Mouse (Mus musculus): Measurements from ENCODE around the gene Piezo1. TPM values are rescaled to one million over a fixed set of nuclear protein-coding genes. Genes with fewer than 3 reads are reported as not detected.
A peak's percentile ranks its signal among the peaks of the same experiment; 100 is the strongest.

The Piezo1 gene
- 12.8 and 16.3 TPM in 2 replicates for polyA plus RNA-seq (2015; fragmentation: Nextera tagmentation; extraction: Ambion mirVana)

DNA sequence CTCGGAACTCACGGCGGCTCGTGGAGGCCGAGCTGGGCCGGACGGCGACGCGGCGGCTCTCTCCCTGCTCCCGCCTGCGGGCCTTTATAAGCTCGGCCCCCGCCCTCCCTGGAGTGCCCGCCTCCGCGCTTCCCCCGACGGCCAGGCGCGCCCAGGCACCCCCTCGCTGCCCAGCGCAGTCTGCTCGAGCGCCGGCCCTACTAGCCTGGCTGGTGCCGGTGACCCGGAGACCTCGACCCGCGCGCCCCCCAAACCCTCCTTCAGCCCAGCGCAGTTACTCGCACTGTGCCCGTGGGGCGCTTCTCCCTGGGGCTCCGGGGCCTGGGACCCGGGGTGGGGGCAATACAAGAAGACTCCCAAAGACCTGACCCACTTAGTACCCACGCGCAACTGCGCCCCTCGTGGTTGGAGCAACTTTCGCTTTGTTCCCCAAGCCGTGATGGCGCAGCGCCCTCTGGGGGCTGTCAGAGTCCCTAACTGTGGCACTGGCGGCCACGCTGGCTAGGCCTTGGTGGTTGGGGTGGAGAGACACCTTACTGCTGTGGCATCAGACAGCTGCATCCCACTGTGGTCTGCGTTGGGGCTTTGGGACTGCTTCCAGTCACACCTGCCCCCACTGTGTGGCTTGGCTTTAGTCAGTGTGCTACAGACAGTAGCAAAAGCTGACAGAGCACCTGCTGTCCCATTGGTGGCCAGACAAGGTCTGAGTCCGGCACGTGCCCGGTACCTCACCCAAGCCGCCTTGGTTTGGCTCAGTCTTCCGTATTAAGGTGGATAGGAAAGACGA lies at the start of gene Piezo1:
Piezo1 (minus strand) TSS at position 65 of the 787 bp plus-strand sequence.
- peak within 1 kb of the TSS; percentile 78 for H3K9ac ChIP-seq
- no peaks in the 10 kb centered on the region for H3K9me3 ChIP-seq
- no peaks in the 10 kb centered on the region for H3K27me3 ChIP-seq (replicated peaks)
- 11% methylated on average over 55 of the region's 56 CpGs for WGBS
- H3K36me3 ChIP-seq, result no peaks in the 10 kb centered on the region
- H3K4me1 ChIP-seq, result peaks cover 47% of the 10 kb centered on the region
- ATAC-seq (ENCODE audit: insufficient read depth, low FRiP score, low read depth), result peak; percentile 82
- H3K4me2 ChIP-seq, result peak within 1 kb of the TSS; percentile 93
- H3K27ac ChIP-seq, result peak within 1 kb of the TSS; percentile 90
- H3K4me3 ChIP-seq (replicated peaks), result peak within 1 kb of the TSS; percentile 83

DNA sequence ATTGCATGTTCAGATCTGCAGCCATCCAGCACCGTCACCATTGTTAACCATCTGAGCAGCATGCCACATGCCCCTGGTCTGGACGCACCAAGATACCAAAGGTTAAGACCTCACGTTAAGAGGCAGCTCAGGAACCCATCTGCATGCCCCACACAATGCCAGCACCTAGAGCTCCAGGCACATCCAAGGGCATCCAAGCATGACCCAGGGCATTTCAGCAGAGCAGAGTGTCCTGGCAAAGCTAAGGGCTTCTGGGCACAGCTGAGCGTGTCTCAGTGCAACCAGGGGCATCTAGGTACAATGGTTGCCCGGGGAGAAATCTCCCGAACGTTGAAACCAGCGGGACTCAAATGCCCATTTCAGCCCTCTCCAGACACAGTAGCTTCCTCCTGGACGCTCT lies 49.5 kb upstream of the Piezo1 start:
- 0 out of 2 replicates have a peak, but pooled peaks cover 3% of the 10 kb centered on the region for H3K36me3 ChIP-seq
- H3K27ac ChIP-seq, result no peak overlapping the region
- H3K4me3 ChIP-seq (replicated peaks), result no peak overlapping the region
- H3K4me2 ChIP-seq, result no peak overlapping the region
- ATAC-seq (ENCODE audit: insufficient read depth, low FRiP score, low read depth), result no peak
- no peaks in the 10 kb centered on the region for H3K4me1 ChIP-seq
- 97% methylated on average over 9 of the region's 9 CpGs for WGBS
- no peaks in the 10 kb centered on the region for H3K27me3 ChIP-seq (replicated peaks)
- H3K9me3 ChIP-seq, result no peaks in the 10 kb centered on the region
- H3K9ac ChIP-seq, result no peak overlapping the region

DNA sequence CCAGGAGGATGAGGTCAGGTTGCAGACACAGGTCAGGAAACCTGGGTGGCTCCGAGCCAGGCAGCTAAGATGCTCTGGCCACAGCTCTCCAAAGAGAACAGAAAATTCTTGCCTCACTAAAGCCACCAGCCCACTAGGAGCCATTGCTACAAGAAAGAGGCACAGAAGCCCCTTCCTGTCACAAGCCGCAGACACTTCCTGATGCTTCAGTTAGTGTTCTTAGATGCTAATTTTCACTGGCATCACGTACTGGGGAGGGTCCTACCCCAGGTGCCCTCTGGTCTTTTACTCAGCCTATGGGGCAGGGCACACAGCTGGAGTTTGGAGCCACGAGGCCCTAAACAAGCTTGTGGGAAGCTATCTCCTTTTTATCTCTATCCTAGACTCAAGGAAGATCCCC lies 44.9 kb upstream of the Piezo1 start:
- Histone ChIP-seq H3K4me2 (no peak overlapping the region), H3K27me3 (replicated peaks) (no peaks in the 10 kb centered on the region), H3K9me3 (no peaks in the 10 kb centered on the region), H3K4me1 (no peaks in the 10 kb centered on the region), H3K9ac (no peak overlapping the region), H3K36me3 (0 out of 2 replicates have a peak, but pooled peaks cover 3% of the 10 kb centered on the region), H3K4me3 (replicated peaks) (no peak overlapping the region), H3K27ac (no peak overlapping the region)
- no peak for ATAC-seq (ENCODE audit: insufficient read depth, low FRiP score, low read depth)
- WGBS, result 62% methylated on average over 4 of the region's 4 CpGs

DNA sequence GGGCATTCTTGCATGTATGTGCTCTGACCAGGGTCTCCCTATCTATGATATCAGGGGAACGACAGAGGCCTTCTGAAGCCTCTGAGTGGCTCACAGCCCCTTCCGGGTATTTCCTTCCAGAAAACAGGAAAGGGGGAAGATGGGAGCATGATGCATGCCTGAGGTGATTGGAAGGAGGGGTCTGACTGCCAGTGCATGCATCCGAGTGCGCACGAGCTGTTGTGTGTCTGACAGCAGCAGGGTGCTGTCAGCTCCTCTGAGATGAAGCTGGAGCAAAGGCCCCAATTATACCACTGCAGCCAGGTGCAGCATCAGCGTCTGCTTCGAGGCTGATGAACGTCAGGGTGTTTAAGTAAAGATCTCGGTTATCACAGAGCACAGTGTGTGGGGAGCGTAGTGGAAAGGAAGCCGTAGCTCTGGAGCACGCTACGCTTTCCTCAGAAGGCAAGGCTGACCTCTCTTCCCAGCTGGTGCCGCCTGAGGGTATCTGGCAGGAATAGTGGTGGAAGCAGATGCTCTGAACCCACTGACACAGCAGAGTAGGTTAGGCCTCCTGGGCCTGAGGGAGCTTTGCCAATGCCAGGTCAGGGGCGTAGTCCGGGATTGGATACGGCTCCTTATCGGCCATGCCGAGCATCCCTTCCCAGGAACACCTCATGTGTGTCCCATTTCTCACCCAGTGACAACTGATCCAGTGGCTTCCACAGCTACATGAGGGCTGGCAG lies 42.8 kb upstream of the Piezo1 start:
- no peak overlapping the region for H3K27ac ChIP-seq
- ATAC-seq (ENCODE audit: insufficient read depth, low FRiP score, low read depth), result no peak
- 77% methylated on average over 19 of the region's 19 CpGs for WGBS
- no peaks in the 10 kb centered on the region for H3K4me1 ChIP-seq
- H3K36me3 ChIP-seq, result no peaks in the 10 kb centered on the region
- no peaks in the 10 kb centered on the region for H3K9me3 ChIP-seq
- H3K27me3 ChIP-seq (replicated peaks), result no peaks in the 10 kb centered on the region
- no peak overlapping the region for H3K4me2 ChIP-seq
- no peak overlapping the region for H3K9ac ChIP-seq
- no peak overlapping the region for H3K4me3 ChIP-seq (replicated peaks)

DNA sequence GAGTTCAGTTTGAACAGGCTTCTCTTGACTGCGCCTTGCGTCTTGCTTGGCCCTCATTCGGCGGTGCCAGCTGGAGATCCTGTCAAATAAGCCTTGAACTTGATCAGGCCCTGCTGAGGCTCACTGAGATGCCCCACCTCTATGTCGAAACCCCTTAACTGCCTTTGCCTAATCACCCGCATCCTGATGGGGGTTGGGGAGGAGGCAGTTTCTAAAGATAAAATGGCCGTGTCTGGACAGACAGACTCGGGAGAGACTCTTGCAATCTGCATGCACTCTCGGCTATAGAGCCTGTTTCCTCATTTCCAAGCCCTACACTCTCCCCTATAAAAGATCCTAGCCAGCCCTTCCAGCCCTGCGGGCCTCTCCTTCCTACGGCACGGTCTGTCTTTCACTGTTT lies 42.1 kb upstream of the Piezo1 start:
- no peaks in the 10 kb centered on the region for H3K27me3 ChIP-seq (replicated peaks)
- H3K4me1 ChIP-seq, result no peaks in the 10 kb centered on the region
- 62% methylated on average over 12 of the region's 12 CpGs for WGBS
- H3K4me3 ChIP-seq (replicated peaks), result no peak overlapping the region
- no peaks in the 10 kb centered on the region for H3K36me3 ChIP-seq
- no peak for ATAC-seq (ENCODE audit: insufficient read depth, low FRiP score, low read depth)
- H3K9ac ChIP-seq, result no peak overlapping the region
- H3K27ac ChIP-seq, result no peak overlapping the region
- H3K4me2 ChIP-seq, result no peak overlapping the region
- H3K9me3 ChIP-seq, result no peaks in the 10 kb centered on the region

DNA sequence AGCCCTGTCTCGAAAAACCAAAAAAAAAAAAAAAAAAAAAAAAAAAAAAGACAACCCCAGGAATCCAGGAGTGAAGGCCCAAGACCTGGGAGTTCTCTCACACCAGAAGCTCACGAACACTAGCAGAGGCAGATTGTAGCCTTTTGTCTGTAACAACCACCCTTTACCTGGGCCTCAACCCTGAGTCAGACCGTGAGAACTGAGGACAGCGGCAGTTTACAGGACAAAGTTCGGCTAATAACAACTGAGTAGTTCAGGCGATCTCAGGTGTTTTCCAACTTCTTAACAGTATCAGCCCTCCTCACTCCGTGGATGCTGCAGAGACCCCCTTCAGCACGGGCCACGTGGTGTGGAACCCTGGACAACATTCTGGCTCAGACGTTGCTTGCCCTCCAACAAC lies 35.6 kb upstream of the Piezo1 start:
- no peak overlapping the region for H3K9ac ChIP-seq
- 73% methylated on average over 10 of the region's 10 CpGs for whole genome bisulfite sequencing
- H3K27me3 ChIP-seq (replicated peaks), result no peaks in the 10 kb centered on the region
- no peak for ATAC-seq (ENCODE audit: insufficient read depth, low FRiP score, low read depth)
- no peak overlapping the region for H3K4me2 ChIP-seq
- H3K4me3 ChIP-seq (replicated peaks), result no peak overlapping the region
- H3K27ac ChIP-seq, result peak overlapping the region; percentile 21; the same call in 1 of the 2 replicates
- no peaks in the 10 kb centered on the region for H3K9me3 ChIP-seq
- H3K36me3 ChIP-seq, result no peaks in the 10 kb centered on the region
- peaks cover 6% of the 10 kb centered on the region; the same call in 1 of the 2 replicates for H3K4me1 ChIP-seq

DNA sequence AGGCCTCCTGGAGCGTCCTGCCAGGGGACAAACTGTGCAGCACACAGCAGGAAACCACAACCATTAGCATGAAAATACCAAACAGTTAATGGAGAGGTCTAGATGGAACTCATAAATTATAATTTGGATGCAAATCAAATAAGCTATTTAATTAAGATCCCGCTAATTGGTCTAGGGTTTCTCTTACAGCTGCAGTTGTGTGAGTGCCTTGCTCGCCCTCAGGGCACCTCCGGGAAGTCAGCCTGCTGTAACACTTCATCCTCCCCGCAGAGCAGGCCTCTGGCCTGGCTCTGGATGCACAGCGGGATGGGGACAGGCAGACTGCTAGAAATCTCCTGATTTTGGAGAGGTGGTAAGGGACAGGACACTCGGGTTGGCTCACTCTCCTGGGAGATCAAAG lies 35.0 kb upstream of the Piezo1 start:
- H3K4me1 ChIP-seq, result peaks cover 7% of the 10 kb centered on the region; the same call in 1 of the 2 replicates
- H3K9me3 ChIP-seq, result no peaks in the 10 kb centered on the region
- WGBS, result 72% methylated on average over 7 of the region's 7 CpGs
- no peak overlapping the region for H3K4me2 ChIP-seq
- no peaks in the 10 kb centered on the region for H3K36me3 ChIP-seq
- no peaks in the 10 kb centered on the region for H3K27me3 ChIP-seq (replicated peaks)
- peak overlapping the region; percentile 44; the same call in 1 of the 2 replicates for H3K27ac ChIP-seq
- H3K4me3 ChIP-seq (replicated peaks), result no peak overlapping the region
- H3K9ac ChIP-seq, result no peak overlapping the region
- ATAC-seq (ENCODE audit: insufficient read depth, low FRiP score, low read depth), result no peak

DNA sequence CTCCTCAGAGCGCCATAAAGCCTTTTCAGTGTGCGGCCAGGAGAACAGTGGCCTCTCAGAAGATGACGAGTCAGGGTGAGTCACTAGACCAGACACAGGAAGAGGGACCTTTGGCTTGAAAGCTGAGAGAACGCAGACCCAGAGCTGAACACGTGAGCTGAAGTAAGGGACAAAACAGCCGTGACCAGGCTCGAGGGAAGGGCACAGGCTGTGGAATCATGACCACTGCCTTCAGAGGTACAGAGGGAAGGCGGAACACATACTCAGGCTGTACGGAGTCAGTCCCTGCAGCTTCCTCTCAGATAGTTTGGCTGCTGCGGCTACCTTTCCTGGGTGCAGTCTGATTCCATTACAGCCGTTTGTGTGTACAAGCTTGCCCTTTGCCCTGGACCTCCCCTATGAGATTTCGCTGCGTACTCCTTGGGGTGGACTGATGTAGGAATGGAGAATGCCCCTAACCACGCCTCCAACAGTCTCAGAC lies 34.3 kb upstream of the Piezo1 start:
- Histone ChIP-seq H3K27me3 (replicated peaks) (no peaks in the 10 kb centered on the region), H3K9ac (no peak overlapping the region), H3K4me1 (peaks cover 12% of the 10 kb centered on the region), H3K4me3 (replicated peaks) (no peak overlapping the region), H3K4me2 (no peak overlapping the region), H3K27ac (peak overlapping the region; percentile 44; the same call in 1 of the 2 replicates), H3K36me3 (no peaks in the 10 kb centered on the region), H3K9me3 (no peaks in the 10 kb centered on the region)
- ATAC-seq (ENCODE audit: insufficient read depth, low FRiP score, low read depth), result no peak
- 33% methylated on average over 14 of the region's 14 CpGs for WGBS

DNA sequence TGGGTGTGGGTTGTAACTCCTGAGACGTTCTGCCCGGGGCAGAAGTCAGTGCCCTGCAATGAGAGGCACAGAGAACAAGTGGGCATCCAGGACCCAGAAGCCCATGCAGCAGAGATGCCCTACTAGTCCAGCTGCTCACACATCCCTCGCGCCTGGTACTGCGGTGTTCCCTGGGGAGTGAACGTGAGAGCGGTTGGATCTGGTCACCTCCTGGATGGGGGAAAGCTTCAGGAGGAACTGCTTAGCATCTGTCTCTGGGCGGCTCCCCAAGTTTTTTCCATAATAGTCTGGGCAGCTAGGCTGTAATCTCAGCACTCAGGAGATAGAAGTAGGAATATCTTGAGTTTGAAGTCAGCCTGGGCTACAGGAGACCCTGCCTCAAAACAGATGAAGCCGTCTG lies 33.9 kb upstream of the Piezo1 start:
- Histone ChIP-seq H3K36me3 (no peaks in the 10 kb centered on the region), H3K4me1 (peaks cover 14% of the 10 kb centered on the region), H3K4me2 (no peak overlapping the region), H3K27me3 (replicated peaks) (no peaks in the 10 kb centered on the region), H3K9ac (no peak overlapping the region), H3K4me3 (replicated peaks) (no peak overlapping the region), H3K9me3 (no peaks in the 10 kb centered on the region), H3K27ac (peak overlapping the region; percentile 44; the same call in 1 of the 2 replicates)
- WGBS, result 79% methylated on average over 9 of the region's 9 CpGs
- ATAC-seq (ENCODE audit: insufficient read depth, low FRiP score, low read depth), result no peak

DNA sequence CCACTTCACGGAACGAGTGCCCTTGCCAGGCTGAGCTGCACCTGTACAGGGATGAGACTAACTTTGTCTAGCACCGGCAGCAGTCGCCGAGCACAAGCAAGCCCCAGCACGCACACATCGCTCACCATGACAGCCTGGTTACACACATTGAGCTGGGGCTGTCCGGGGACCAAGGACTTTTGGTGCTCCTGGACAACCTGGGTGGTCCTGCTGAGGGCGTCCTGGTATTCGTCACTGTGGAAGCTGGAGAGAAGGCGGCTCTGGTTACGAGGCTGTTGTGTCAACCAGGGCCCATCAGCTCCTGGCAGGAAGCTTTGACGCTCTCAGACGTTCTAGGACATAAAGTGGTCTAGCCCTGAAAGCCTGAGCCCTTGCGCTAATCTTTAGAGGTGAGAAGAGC lies 29.8 kb upstream of the Piezo1 start:
- no peak overlapping the region for H3K9ac ChIP-seq
- H3K4me2 ChIP-seq, result no peak overlapping the region
- ATAC-seq (ENCODE audit: insufficient read depth, low FRiP score, low read depth), result no peak
- H3K27me3 ChIP-seq (replicated peaks), result no peaks in the 10 kb centered on the region
- no peak overlapping the region for H3K4me3 ChIP-seq (replicated peaks)
- WGBS, result 32% methylated on average over 15 of the region's 15 CpGs
- H3K9me3 ChIP-seq, result no peaks in the 10 kb centered on the region
- no peaks in the 10 kb centered on the region for H3K36me3 ChIP-seq
- peaks cover 28% of the 10 kb centered on the region for H3K4me1 ChIP-seq
- no peak overlapping the region for H3K27ac ChIP-seq

DNA sequence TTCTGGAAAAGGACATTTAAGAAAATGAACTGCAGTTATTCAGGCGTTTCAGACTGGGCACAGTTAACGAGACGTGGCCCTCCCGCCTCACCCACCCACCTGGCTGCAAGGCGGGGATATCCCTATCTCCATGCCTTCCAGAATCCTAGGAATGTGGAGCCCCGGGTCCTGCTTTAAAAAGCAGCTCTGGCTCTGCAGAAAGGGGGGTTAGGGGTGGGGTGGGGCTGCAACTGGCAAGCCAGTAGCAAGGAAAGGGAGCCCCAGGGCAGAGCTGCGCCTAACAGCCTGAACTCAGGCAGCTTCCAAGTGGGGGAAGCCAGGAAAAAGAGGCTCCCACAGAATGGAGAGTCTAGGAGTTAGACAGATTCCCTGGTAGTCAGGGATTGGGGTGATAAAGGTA lies 28.1 kb upstream of the Piezo1 start:
- Histone ChIP-seq H3K4me3 (replicated peaks) (no peak overlapping the region), H3K36me3 (no peaks in the 10 kb centered on the region; the same call in 1 of the 2 replicates), H3K27ac (no peak overlapping the region), H3K9ac (no peak overlapping the region), H3K4me1 (peaks cover 39% of the 10 kb centered on the region), H3K9me3 (no peaks in the 10 kb centered on the region), H3K27me3 (replicated peaks) (no peaks in the 10 kb centered on the region), H3K4me2 (no peak overlapping the region)
- WGBS, result 36% methylated on average over 7 of the region's 7 CpGs
- no peak for ATAC-seq (ENCODE audit: insufficient read depth, low FRiP score, low read depth)

DNA sequence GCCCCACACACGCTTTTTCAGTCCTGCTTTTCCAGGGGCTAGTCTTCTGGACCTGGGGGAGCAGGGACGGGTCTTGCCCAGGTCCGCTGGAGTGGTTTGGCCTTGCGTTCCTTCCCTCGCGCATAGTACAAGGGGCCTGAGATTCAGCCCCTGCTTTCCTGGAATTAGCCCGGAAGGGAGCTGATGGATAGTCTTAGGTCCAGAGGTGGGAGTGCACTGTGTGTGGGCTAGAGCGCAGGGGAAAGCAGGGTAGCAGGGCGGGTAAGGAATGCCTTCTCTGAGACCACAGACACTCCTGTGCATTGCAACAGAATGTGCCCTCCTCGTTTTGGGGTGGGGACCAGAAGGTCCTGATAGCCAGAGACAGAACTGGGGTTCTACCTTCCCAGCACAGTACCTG lies 26.0 kb upstream of the Piezo1 start:
- Histone ChIP-seq H3K36me3 (peaks cover 12% of the 10 kb centered on the region), H3K9ac (no peak overlapping the region), H3K27ac (no peak overlapping the region; the same call in 1 of the 2 replicates), H3K9me3 (no peaks in the 10 kb centered on the region), H3K27me3 (replicated peaks) (no peaks in the 10 kb centered on the region), H3K4me2 (peak overlapping the region; percentile 82), H3K4me3 (replicated peaks) (peak overlapping the region; percentile 67), H3K4me1 (peaks cover 39% of the 10 kb centered on the region)
- no peak for ATAC-seq (ENCODE audit: insufficient read depth, low FRiP score, low read depth)
- 30% methylated on average over 10 of the region's 10 CpGs for WGBS
